Mouse (Mus musculus) small intestine, adult 2 months (tissue): ENCODE data around the gene Eya2.

ENCODE experiments used
- CTCF ChIP-seq: fragments of 200-500 bp; IDR thresholded peaks from 2 replicates; pipeline ENCODE4 v1.5.1; 2012; ENCODE audit warnings: low read depth, mild to moderate bottlenecking, control low read depth, inconsistent platforms, low read length, moderate library complexity, mixed read lengths; ENCODE audit not compliant: insufficient replicate concordance, insufficient read length; ENCODE audit errors: extremely low read depth
- POLR2A ChIP-seq: fragments of 200-500 bp; IDR thresholded peaks from 2 replicates; pipeline ENCODE4 v1.6.1; 2012; ENCODE audit warnings: low read depth, mild to moderate bottlenecking, control low read depth, inconsistent platforms, low read length, moderate library complexity

- TF ChIP-seq POLR2A (no peak), CTCF (no peak)
Measured at GRCm38 (mm10) chr2:165692944-165693660, 98.3 kb downstream of the Eya2 start.
